Mouse (Mus musculus) intestine, postnatal 0 days (tissue): Measurements from ENCODE around the gene Tmem171. TPM values are rescaled to one million over a fixed set of nuclear protein-coding genes. Genes with fewer than 3 reads are reported as not detected.
A peak's percentile ranks its signal among the peaks of the same experiment; 100 is the strongest.

Experiments
- ATAC-seq: fragments of 200-750 bp; cut with Nextera tagmentation; 2 replicates; pipeline ENCODE4 v1.8.0; 2017; ENCODE audit warnings: mild to moderate bottlenecking, moderate TSS enrichment, moderate library complexity
- H3K27ac ChIP-seq: fragments of 300-500 bp; sonication (generic); 2 replicates; pipeline ENCODE4 v1.5.1; 2014; ENCODE audit warnings: mild to moderate bottlenecking, low read depth, low read length, moderate library complexity
- H3K27me3 ChIP-seq: fragments of 300-500 bp; sonication (generic); replicated peaks from 2 replicates; pipeline ENCODE4 v1.6.1; 2014; ENCODE audit warnings: low read length, mixed read lengths; ENCODE audit not compliant: control insufficient read depth, insufficient read depth
- H3K36me3 ChIP-seq: fragments of 300-500 bp; sonication (generic); 2 replicates; pipeline ENCODE4 v1.6.1; 2014; ENCODE audit warnings: mild to moderate bottlenecking, moderate library complexity; ENCODE audit not compliant: control insufficient read depth, insufficient read depth
- H3K4me1 ChIP-seq: fragments of 300-500 bp; sonication (generic); replicated peaks from 2 replicates; pipeline ENCODE4 v1.6.1; 2014; ENCODE audit warnings: antibody characterized with exemption, low read length, mixed read lengths; ENCODE audit not compliant: control insufficient read depth, insufficient read depth
- H3K4me2 ChIP-seq: fragments of 300-500 bp; sonication (generic); replicated peaks from 2 replicates; pipeline ENCODE4 v1.6.1; 2014; ENCODE audit warnings: low read depth, mild to moderate bottlenecking, moderate library complexity
- H3K4me3 ChIP-seq: fragments of 300-500 bp; sonication (generic); 2 replicates; pipeline ENCODE4 v1.5.1; 2014; ENCODE audit warnings: low read depth, low read length
- H3K9ac ChIP-seq: fragments of 300-500 bp; sonication (generic); 2 replicates; pipeline ENCODE4 v1.6.1; 2014; ENCODE audit warnings: mild to moderate bottlenecking, low read depth, low read length
- H3K9me3 ChIP-seq: fragments of 300-500 bp; sonication (generic); 2 replicates; pipeline ENCODE4 v1.6.1; 2016; ENCODE audit warnings: mixed run types; ENCODE audit not compliant: control insufficient read depth
- CTCF ChIP-seq: sonication (generic); IDR thresholded peaks from 2 replicates; pipeline ENCODE4 v1.5.1; 2016; ENCODE audit warnings: low read depth, mild to moderate bottlenecking, control low read depth, antibody characterized with exemption, moderate library complexity
- WGBS: fragments of 180-500 bp; shearing (Covaris S2); extraction: QIAGEN DNeasy Blood & Tissue Kit; methylation state at CpG from one replicate; pipeline ENCODE4 v1.1.7; 2014; 5-methylcytosine and 5-hydroxymethylcytosine counted together
- polyA plus RNA-seq: library from polyadenylated mRNA; unstranded; fragments of >200 nt; fragmentation: Nextera tagmentation; extraction: Ambion mirVana; gene quantifications from 2 replicates; pipeline ENCODE4 v1.2.1, GENCODE M21; 2015

Gene Tmem171
- polyA plus RNA-seq, 1 experiment from 2014 or later: 56.7 TPM

GRCm38 (mm10) chr13:98690886-98691285 is 3.7 kb downstream of the Tmem171 start:
- Histone ChIP-seq H3K9ac (no peak overlapping the region), H3K27me3 (no peaks in the 10 kb centered on the region), H3K27ac (no peak overlapping the region), H3K4me3 (peak overlapping the region; percentile 26), H3K9me3 (no peaks in the 10 kb centered on the region), H3K4me2 (peak overlapping the region; percentile 76), H3K36me3 (peaks cover 26% of the 10 kb centered on the region), H3K4me1 (0 out of 2 replicates have a peak, but pooled peaks cover 2% of the 10 kb centered on the region)
- no peak for TF ChIP-seq CTCF
- 82% methylated on average over 11 of the region's 11 CpGs for WGBS
- ATAC-seq: no peak

- Histone ChIP-seq H3K36me3 (peaks cover 28% of the 10 kb centered on the region), H3K4me1 (0 out of 2 replicates have a peak, but pooled peaks cover 2% of the 10 kb centered on the region), H3K4me3 (peak overlapping the region; percentile 26), H3K9me3 (no peaks in the 10 kb centered on the region), H3K27ac (no peak overlapping the region), H3K27me3 (no peaks in the 10 kb centered on the region), H3K4me2 (peak overlapping the region; percentile 76), H3K9ac (0 out of 2 replicates have a peak overlapping the region, but pooled peaks have one; percentile 11)
- ATAC-seq: no peak
- 20% methylated on average over 11 of the region's 11 CpGs for WGBS
- no peak for TF ChIP-seq CTCF
Observed at GRCm38 (mm10) chr13:98689605-98690290, 4.9 kb downstream of the Tmem171 start.

- Histone ChIP-seq H3K4me2 (no peak overlapping the region), H3K27ac (no peak overlapping the region), H3K36me3 (peaks cover 28% of the 10 kb centered on the region), H3K4me1 (0 out of 2 replicates have a peak, but pooled peaks cover 2% of the 10 kb centered on the region), H3K27me3 (no peaks in the 10 kb centered on the region), H3K4me3 (no peak overlapping the region), H3K9ac (no peak overlapping the region), H3K9me3 (no peaks in the 10 kb centered on the region)
- no peak for TF ChIP-seq CTCF
- no peak for ATAC-seq
- WGBS: 71% methylated on average over 9 of the region's 9 CpGs
Observed at GRCm38 (mm10) chr13:98687931-98688330, 6.7 kb downstream of the Tmem171 start.

- no peak overlapping the region for H3K4me2 ChIP-seq
- peak; percentile 60 for ATAC-seq
- H3K4me1 ChIP-seq: 0 out of 2 replicates have a peak, but pooled peaks cover under 1% of the 10 kb centered on the region
- peaks cover 28% of the 10 kb centered on the region for H3K36me3 ChIP-seq
- H3K4me3 ChIP-seq: no peak overlapping the region
- peak overlapping the region; percentile 41; the same call in 1 of the 2 replicates for H3K27ac ChIP-seq
- H3K27me3 ChIP-seq: no peaks in the 10 kb centered on the region
- H3K9me3 ChIP-seq: no peaks in the 10 kb centered on the region
- TF ChIP-seq CTCF: no peak
- WGBS: 48% methylated on average over 9 of the region's 9 CpGs
- no peak overlapping the region for H3K9ac ChIP-seq
Observed at GRCm38 (mm10) chr13:98684144-98684900, 10.3 kb downstream of the Tmem171 start.

- no peaks in the 10 kb centered on the region for H3K4me1 ChIP-seq
- H3K27ac ChIP-seq: no peak overlapping the region
- 71% methylated on average over 2 of the region's 2 CpGs for WGBS
- H3K9ac ChIP-seq: no peak overlapping the region
- TF ChIP-seq CTCF: no peak
- peaks cover 27% of the 10 kb centered on the region for H3K36me3 ChIP-seq
- H3K27me3 ChIP-seq: no peaks in the 10 kb centered on the region
- no peak overlapping the region for H3K4me3 ChIP-seq
- H3K4me2 ChIP-seq: no peak overlapping the region
- no peak for ATAC-seq
- no peaks in the 10 kb centered on the region for H3K9me3 ChIP-seq
Observed at GRCm38 (mm10) chr13:98683412-98683811, 11.2 kb downstream of the Tmem171 start.

- Histone ChIP-seq H3K4me2 (no peak overlapping the region), H3K4me3 (no peak overlapping the region), H3K9me3 (no peaks in the 10 kb centered on the region), H3K4me1 (no peaks in the 10 kb centered on the region), H3K27me3 (no peaks in the 10 kb centered on the region), H3K9ac (no peak overlapping the region), H3K36me3 (no peaks in the 10 kb centered on the region), H3K27ac (no peak overlapping the region)
- ATAC-seq: no peak
- no peak for TF ChIP-seq CTCF
- WGBS: 44% methylated on average over 5 of the region's 5 CpGs
Observed at GRCm38 (mm10) chr13:98680470-98681060, 14.1 kb downstream of the Tmem171 start.
